Mouse (Mus musculus): ENCODE measurements around the gene Aqp1.

- TF ChIP-seq CTCF (IDR thresholded peaks at IDR 0.05; ENCODE audit: extremely low read depth, insufficient read depth, insufficient read length, insufficient replicate concordance) = no peak
- no peak for TF ChIP-seq POLR2A (IDR thresholded peaks at IDR 0.05; ENCODE audit: low read depth, low read length)
These were observed 22.5 kb downstream of the Aqp1 start for GRCm38 (mm10) chr6:55358731-55359143.
